Mouse (Mus musculus) heart, postnatal 0 days (tissue): ENCODE results near the gene Gm6899. TPM values are rescaled to one million over a fixed set of nuclear protein-coding genes. Genes with fewer than 3 reads are reported as not detected.

ENCODE experiments used
- ATAC-seq: fragments of 200-750 bp; cut with Nextera tagmentation; 2 replicates; pipeline ENCODE4 v1.8.0; 2017; ENCODE audit warnings: low read depth, moderate number of reproducible peaks, moderate library complexity; ENCODE audit not compliant: insufficient read depth
- DNase-seq: peaks from one replicate; pipeline ENCODE4 v3.0.0-alpha.2; 2016; ENCODE audit warnings: low spot score
- H3K27ac ChIP-seq: fragments of 300-500 bp; sonication (generic); 2 replicates; pipeline ENCODE4 v1.5.1; 2014; ENCODE audit warnings: low read depth, mild to moderate bottlenecking
- H3K27me3 ChIP-seq: fragments of 300-500 bp; sonication (generic); 2 replicates; pipeline ENCODE4 v1.6.1; 2014; ENCODE audit warnings: low read length, mixed read lengths; ENCODE audit not compliant: control insufficient read depth, insufficient read depth
- H3K36me3 ChIP-seq: fragments of 300-500 bp; sonication (generic); replicated peaks from 2 replicates; pipeline ENCODE4 v1.6.1; 2014; ENCODE audit warnings: low read length, mixed read lengths; ENCODE audit not compliant: control insufficient read depth, insufficient read depth
- H3K4me1 ChIP-seq: fragments of 300-500 bp; sonication (generic); 2 replicates; pipeline ENCODE4 v1.6.1; 2014; ENCODE audit warnings: antibody characterized with exemption; ENCODE audit not compliant: control insufficient read depth, insufficient read depth
- H3K4me2 ChIP-seq: fragments of 300-500 bp; sonication (generic); 2 replicates; pipeline ENCODE4 v1.6.1; 2014; ENCODE audit warnings: low read depth, mild to moderate bottlenecking, low read length, moderate library complexity
- H3K4me3 ChIP-seq: fragments of 300-500 bp; sonication (generic); 2 replicates; pipeline ENCODE4 v1.5.1; 2014; ENCODE audit warnings: low read depth, low read length
- H3K9ac ChIP-seq: fragments of 300-500 bp; sonication (generic); replicated peaks from 2 replicates; pipeline ENCODE4 v1.6.1; 2014; ENCODE audit warnings: low read depth, low read length, mixed read lengths
- H3K9me3 ChIP-seq: fragments of 300-500 bp; sonication (generic); replicated peaks from 2 replicates; pipeline ENCODE4 v1.6.1; 2016; ENCODE audit warnings: low read length; ENCODE audit not compliant: control insufficient read depth
- CTCF ChIP-seq: IDR thresholded peaks from 2 replicates; pipeline ENCODE4 v1.5.1; 2016; ENCODE audit warnings: antibody characterized with exemption, control low read depth, low read depth
- EP300 ChIP-seq: IDR thresholded peaks from 2 replicates; pipeline ENCODE4 v1.6.1; 2016; ENCODE audit warnings: antibody characterized with exemption, low read depth
- WGBS: fragments of 180-500 bp; shearing (Covaris S2); extraction: QIAGEN DNeasy Blood & Tissue Kit; methylation state at CpG from one replicate; pipeline ENCODE4 v1.1.7; 2014; 5-methylcytosine and 5-hydroxymethylcytosine counted together
- polyA plus RNA-seq: library from polyadenylated mRNA; unstranded; fragments of >200 nt; fragmentation: Nextera tagmentation; extraction: Ambion mirVana; gene quantifications from 2 replicates; pipeline ENCODE4 v1.2.1, GENCODE M21; 2015
- total RNA-seq: library from RNA; depleted of rRNA; stranded (reverse); fragments of >200 nt; gene quantifications from 2 replicates; pipeline ENCODE4 v1.2.3, GENCODE M21; 2014; ENCODE audit warnings: low replicate concordance

Gm6899 gene
- total and polyA plus RNA-seq, 2 experiments from 2014 or later, result not detected

DNA sequence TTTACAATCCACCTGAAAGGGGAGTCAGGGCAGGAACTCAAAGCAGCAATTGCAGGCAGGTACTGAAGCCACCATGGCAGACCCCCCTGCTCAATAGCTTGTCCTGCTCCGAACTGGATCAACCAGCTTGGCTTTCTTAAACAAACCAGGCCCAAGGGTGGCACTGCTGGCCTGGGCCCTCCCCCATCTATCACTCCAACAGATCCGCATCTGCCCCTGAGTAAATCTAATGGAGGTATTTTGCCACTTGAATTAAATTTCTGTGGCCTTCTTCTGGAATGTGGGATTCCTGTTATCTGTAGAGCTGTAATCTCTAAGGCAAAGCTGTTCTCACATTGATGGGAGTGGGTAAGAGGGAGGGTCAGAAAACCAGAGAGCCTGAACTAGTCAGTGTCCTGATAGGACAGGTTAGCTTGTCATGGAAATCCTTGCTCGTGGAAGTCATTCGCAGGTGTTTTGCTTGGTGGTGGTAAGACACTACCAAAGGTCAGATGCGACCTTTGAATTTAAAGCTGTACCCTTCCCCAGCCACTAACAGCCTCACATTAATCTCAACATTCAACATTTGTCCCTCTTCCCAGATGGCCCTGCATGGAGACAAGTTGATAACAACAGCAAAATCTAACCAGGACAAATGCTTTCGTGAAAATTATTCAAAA is 517 bp upstream of the Gm6899 start:
- no peak for DNase-seq

GRCm38 (mm10) chr11:26594487-26594886 is 1.4 kb downstream of the Gm6899 start:
- TF ChIP-seq CTCF, result no peak
- TF ChIP-seq EP300, result no peak
- no peak overlapping the region for H3K4me2 ChIP-seq
- H3K9me3 ChIP-seq, result no peaks in the 10 kb centered on the region
- peaks cover 6% of the 10 kb centered on the region for H3K4me1 ChIP-seq
- no peaks in the 10 kb centered on the region; the same call in none of the 2 replicates for H3K36me3 ChIP-seq
- no peak overlapping the region for H3K4me3 ChIP-seq
- no peak for DNase-seq
- WGBS, result 80% methylated on average over 1 of the region's 1 CpGs
- H3K9ac ChIP-seq, result no peak overlapping the region
- H3K27ac ChIP-seq, result no peak overlapping the region
- no peak for ATAC-seq
- no peaks in the 10 kb centered on the region for H3K27me3 ChIP-seq

More for the DNA sequence above, 517 bp upstream of the Gm6899 start:
- Histone ChIP-seq H3K4me1 (peaks cover 6% of the 10 kb centered on the region), H3K36me3 (no peaks in the 10 kb centered on the region; the same call in none of the 2 replicates), H3K27ac (peak overlapping the region; percentile 87), H3K4me2 (peak overlapping the region; percentile 77), H3K4me3 (peak overlapping the region; percentile 90), H3K9me3 (no peaks in the 10 kb centered on the region), H3K27me3 (no peaks in the 10 kb centered on the region), H3K9ac (peak overlapping the region; percentile 84)
- no peak for ATAC-seq
- no peak for TF ChIP-seq CTCF
- 32% methylated on average over 6 of the region's 6 CpGs for WGBS

DNA sequence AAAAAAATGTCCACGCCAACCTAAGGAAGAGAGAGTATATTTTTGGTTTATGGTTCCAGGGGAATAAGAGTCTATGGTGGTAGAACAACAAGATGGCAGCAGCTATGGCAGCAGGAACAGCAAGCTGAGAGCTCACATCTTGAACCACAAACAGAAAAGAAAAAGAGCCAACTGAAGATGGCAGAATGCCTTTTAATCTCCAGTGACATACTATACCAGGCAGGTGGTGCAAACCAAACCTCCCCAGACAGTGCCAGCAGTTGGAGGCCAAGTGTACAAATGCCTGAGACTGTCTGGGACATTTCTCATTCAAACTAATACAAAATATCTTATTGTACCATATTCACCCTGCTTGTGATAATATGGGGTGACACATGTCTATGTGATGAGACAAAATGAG is 3.1 kb downstream of the Gm6899 start:
- H3K36me3 ChIP-seq, result no peaks in the 10 kb centered on the region
- no peaks in the 10 kb centered on the region for H3K9me3 ChIP-seq
- WGBS, result 82% methylated on average over 1 of the region's 1 CpGs
- DNase-seq (no peak), ATAC-seq (no peak)
- H3K4me1 ChIP-seq, result peaks cover 6% of the 10 kb centered on the region
- no peaks in the 10 kb centered on the region for H3K27me3 ChIP-seq
- no peak overlapping the region for H3K4me3 ChIP-seq
- no peak overlapping the region for H3K4me2 ChIP-seq
- no peak for TF ChIP-seq CTCF
- no peak for TF ChIP-seq EP300
- H3K27ac ChIP-seq, result no peak overlapping the region
- no peak overlapping the region for H3K9ac ChIP-seq

DNA sequence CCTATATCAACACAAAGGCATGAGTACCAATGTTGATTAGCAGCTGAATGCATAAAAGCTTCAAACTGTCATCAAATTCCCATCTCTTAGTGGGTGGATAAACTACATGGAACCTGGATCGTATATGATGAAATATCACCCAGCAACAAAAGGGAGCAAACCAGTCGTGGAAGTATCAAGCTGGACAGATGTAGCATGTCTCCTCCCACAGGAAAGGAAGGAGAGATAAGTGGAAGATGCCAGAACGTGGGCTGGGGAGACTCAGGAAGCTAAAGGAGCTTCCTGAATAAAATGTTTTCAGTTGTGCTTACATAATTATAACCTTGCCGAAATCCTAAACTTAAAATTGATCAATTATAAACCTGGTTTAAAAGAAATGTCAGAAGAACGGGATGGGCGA is 4.1 kb downstream of the Gm6899 start:
- TF ChIP-seq EP300 (no peak), CTCF (no peak)
- no peak for DNase-seq
- H3K36me3 ChIP-seq, result no peaks in the 10 kb centered on the region
- no peaks in the 10 kb centered on the region for H3K27me3 ChIP-seq
- peaks cover 6% of the 10 kb centered on the region for H3K4me1 ChIP-seq
- no peak overlapping the region for H3K27ac ChIP-seq
- H3K4me3 ChIP-seq, result no peak overlapping the region
- H3K4me2 ChIP-seq, result no peak overlapping the region
- H3K9me3 ChIP-seq, result no peaks in the 10 kb centered on the region
- WGBS, result 53% methylated on average over 6 of the region's 6 CpGs
- no peak for ATAC-seq
- H3K9ac ChIP-seq, result no peak overlapping the region

DNA sequence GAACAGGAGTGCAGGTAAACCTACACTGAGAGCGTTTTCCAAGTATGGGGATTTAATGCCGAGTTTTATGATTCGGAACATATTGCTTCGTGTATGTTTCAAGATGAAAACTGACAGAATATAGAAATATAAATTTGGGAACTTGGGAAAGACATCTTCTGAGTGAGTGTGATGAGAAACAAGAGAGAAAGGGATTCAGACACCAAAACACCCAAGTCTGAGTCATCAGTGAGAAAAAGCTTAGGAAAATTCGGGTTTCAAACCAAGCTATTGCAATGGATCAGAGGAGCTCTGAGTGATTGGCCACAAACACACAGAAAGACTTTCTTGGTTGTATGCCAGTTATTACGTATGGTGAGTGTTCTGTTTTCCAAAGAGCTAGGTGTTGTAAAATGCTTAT is 4.7 kb downstream of the Gm6899 start:
- 72% methylated on average over 6 of the region's 6 CpGs for WGBS

DNA sequence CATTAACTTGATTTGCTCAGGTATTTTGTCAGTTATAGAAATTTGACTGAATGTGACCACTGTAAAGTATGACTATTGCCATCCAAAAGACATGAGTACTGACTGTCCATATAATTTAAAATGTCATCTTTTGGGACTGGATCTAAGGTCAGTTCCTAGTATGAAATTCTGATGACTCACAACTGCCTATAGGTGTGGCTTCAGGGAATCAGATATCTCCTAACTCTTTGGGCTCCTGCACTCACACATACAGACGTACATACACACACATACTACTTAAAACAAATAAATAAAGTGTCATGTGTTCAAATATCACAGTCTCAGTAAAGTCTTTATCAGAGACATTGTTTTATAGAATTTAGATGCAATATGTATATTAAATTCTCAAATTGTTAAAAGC is 5.8 kb downstream of the Gm6899 start:
- no peak overlapping the region for H3K4me2 ChIP-seq
- TF ChIP-seq CTCF, result no peak
- TF ChIP-seq EP300, result no peak
- H3K27ac ChIP-seq, result no peak overlapping the region
- no peaks in the 10 kb centered on the region for H3K27me3 ChIP-seq
- DNase-seq (no peak), ATAC-seq (no peak)
- H3K9ac ChIP-seq, result no peak overlapping the region
- H3K4me3 ChIP-seq, result no peak overlapping the region
- no peaks in the 10 kb centered on the region for H3K4me1 ChIP-seq
- H3K9me3 ChIP-seq, result no peaks in the 10 kb centered on the region
- 59% methylated on average over 1 of the region's 1 CpGs for WGBS
- H3K36me3 ChIP-seq, result no peaks in the 10 kb centered on the region

More for the DNA sequence above, 4.7 kb downstream of the Gm6899 start:
- Histone ChIP-seq H3K4me3 (no peak overlapping the region), H3K36me3 (no peaks in the 10 kb centered on the region), H3K4me2 (no peak overlapping the region), H3K4me1 (peaks cover under 1% of the 10 kb centered on the region; the same call in 1 of the 2 replicates), H3K27me3 (no peaks in the 10 kb centered on the region), H3K9me3 (no peaks in the 10 kb centered on the region), H3K9ac (no peak overlapping the region), H3K27ac (no peak overlapping the region)
- TF ChIP-seq CTCF (no peak), EP300 (no peak)
- DNase-seq (no peak), ATAC-seq (no peak)
